Mouse (Mus musculus): ENCODE results near the gene Eif3m.

Gene Eif3m

DNA sequence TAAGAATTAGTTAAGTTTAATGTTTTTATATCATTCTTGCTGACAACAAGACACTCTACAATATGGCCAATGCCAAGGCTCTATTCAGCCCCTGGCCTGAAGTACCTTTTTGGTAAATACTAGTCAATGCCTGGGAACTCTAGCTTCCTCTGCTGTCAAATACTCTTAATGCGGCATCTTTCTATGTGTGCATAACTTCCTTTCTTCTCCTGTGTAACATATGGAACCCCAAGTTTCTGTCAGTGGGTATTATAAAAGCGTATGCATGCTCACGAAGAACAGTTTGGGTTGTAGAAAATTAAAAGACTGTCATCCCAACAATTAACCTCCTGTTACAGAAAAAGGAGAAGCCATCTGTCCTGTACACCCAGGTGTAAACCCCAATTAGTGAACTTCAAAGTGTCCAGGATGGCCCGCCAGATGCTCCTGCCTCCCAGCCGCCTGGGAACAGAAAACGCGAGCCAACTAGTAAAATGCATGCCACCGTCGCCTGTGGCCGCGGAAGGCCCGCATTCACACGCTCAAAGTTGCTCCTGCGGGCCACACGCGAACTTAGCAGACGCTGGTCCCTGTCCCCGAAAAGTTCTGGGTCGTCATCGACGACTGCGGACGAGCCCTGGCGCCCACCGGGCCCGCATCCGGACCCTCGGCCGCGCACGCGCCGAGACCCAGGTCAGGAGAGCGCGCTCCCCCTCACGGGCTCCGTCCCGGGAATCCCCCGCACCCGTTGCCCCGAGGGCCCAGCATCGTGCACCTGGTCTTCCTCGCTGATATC, 501 bp downstream of the Eif3m start:
- no peak for DNase-seq (ENCODE audit: low spot score)

DNA sequence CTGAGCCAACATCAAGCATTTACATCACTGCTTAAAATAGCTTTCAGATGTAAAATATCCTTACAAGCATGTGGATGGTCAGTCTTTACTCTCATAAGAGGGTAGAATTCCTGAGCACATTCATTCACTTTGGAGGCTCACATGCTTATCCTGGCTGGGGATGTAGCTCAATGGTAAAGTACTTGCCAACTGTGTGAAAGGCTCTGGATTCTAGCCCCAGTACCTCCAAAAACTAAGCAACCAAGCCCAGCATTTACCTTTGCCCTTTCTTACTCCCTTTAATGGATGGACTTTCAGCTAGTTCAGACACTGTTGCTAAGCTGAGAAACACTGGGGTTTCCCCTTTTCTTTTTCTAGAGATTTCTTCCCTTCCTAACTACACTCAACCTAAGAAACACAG, 9.6 kb downstream of the Eif3m start:
- DNase-seq (ENCODE audit: low spot score) = no peak

DNA sequence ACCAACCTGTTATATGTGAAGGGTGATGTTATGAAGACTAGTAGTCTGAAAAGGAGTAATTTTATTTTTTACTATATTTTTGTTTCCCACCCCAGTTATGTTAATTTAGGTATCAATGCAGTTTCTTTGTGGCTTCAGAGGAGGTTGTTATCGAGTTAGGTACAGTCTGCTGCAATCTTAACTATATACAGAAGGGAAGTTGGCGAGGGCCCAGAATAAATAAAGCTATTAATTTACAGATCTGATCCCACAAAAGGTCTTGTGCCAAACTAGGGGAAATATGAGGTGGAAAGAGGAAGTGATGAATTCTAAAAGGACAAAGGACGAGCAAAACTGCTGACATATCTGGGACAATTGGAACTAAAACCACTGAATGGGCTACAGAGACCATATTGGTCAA, 20.7 kb downstream of the Eif3m start:
- DNase-seq (ENCODE audit: low spot score) = no peak

DNA sequence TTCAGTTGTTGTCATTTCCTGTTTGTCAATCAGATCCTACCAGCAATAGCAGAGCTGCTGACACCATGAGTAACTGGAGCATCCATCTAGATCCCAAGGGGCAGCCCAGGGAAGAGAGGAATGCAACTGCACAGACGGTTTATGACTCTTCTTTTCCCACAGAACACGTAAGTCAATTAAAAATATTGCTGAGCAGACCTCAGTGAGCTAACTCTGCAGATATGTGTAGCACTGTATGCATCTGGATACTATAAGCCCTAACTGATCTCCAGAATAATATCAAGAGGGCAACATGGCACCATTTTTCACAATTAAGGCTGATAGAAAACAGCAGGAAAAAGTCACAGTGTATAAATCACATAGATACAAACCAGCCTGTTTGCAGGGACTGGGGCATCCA, 22.4 kb downstream of the Eif3m start:
- DNase-seq (ENCODE audit: low spot score) = no peak

DNA sequence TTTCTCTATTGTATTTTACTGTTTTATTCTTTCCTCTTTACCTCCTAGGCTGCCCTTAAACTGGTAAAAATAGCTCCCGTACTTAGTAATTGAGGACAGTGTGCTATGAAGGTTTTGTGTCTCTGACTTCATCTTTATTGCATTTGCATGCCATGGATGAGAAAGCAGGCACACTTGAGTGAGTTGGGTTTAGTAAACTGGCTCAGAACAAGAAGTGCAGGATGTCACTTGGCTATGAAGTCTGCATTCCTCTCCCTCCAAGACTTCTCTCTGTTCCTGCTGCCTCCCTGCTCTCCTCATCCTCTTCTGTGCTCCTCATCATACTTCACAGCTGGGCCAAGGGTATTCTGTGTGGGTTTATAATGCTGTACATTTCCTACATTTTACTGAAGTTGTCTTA, 27.9 kb downstream of the Eif3m start:
- DNase-seq (ENCODE audit: low spot score) = no peak

DNA sequence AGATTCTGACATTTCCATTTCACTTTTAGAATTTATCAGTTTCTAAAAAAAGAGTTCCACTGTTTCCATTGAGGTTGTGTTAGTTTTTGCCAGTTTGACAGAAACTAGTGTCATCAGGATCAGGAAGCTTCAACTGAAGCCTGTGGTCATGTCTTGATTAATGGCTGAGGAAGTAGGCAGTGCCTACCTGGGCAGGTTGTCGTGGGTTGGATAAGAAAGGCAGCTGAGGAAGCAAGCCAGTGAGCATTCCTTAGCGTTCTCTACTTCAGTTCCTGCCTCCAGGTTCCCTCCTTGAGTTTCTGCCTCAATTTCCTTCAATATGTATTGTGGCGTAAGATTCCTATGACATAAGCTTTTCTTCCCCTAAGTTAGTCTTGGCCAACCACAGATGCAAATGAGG, 31.1 kb downstream of the Eif3m start:
- no peak for DNase-seq (ENCODE audit: low spot score)

DNA sequence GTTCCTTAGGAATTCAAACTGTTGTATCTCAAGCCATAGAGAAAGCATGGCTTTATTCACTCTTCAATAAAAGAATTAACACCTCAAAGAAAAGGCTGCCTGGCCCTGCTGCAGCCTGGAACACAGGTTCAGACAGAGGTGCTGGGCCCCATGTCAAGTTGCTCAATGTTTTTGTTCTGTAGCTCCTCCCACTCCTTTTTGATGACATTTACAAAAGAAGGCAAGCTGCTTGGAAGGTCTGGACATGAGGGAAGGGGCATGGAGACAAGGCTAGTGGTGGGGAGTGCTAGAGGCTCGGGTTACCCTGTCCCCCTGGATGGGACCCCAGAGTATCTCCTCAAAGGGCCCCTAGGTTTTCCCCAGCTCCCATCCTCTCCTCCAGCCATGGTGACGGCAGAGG, 35.2 kb downstream of the Eif3m start:
- no peak for DNase-seq (ENCODE audit: low spot score)

DNA sequence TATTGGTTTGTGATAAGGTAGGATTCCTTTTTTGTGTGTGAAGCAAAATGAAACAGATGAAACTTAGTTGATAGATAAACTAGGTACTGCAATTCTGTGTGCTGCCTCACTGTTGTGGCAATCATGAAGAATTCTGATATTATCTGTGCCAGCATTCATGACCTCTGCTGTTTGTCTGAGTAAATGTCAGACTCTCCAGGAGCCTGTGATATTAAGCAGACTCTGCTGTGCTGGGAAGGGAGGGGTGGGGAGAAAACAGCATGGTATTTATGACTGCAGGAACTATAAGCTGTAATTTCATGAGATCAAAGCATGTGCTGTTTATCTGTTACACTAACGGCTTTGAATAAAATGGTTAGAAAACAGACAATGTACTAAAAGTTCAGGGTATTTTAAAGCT, 52.4 kb downstream of the Eif3m start:
- no peak for DNase-seq (ENCODE audit: low spot score)

Data from adipocyte (in vitro differentiated cells).